Mouse (Mus musculus) forebrain, embryonic 11.5 days (tissue): ENCODE data around the gene Ppef1. TPM values are rescaled to one million over a fixed set of nuclear protein-coding genes. Genes with fewer than 3 reads are reported as not detected.

Source experiments
- ATAC-seq: fragments of 200-750 bp; cut with Nextera tagmentation; replicated peaks from 2 replicates; pipeline ENCODE4 v1.8.0; 2017; ENCODE audit warnings: moderate TSS enrichment; ENCODE audit not compliant: low FRiP score
- DNase-seq: peaks from one replicate; pipeline ENCODE4 v3.0.0-alpha.2; 2017; ENCODE audit warnings: low spot score
- H3K27ac ChIP-seq: fragments of 300-500 bp; sonication (generic); 2 replicates; pipeline ENCODE4 v1.5.1; 2014; ENCODE audit warnings: low read depth, low read length
- H3K27me3 ChIP-seq: fragments of 300-500 bp; sonication (generic); 2 replicates; pipeline ENCODE4 v1.6.1; 2014; ENCODE audit warnings: mild to moderate bottlenecking, low read length, mixed read lengths; ENCODE audit not compliant: control insufficient read depth, insufficient read depth
- H3K36me3 ChIP-seq: fragments of 300-500 bp; sonication (generic); 2 replicates; pipeline ENCODE4 v1.6.1; 2014; ENCODE audit warnings: mild to moderate bottlenecking, low read length, moderate library complexity, mixed read lengths; ENCODE audit not compliant: control insufficient read depth, insufficient read depth
- H3K4me1 ChIP-seq: fragments of 300-500 bp; sonication (generic); replicated peaks from 2 replicates; pipeline ENCODE4 v1.6.1; 2014; ENCODE audit warnings: low read length, mixed read lengths; ENCODE audit not compliant: control insufficient read depth, insufficient read depth
- H3K4me2 ChIP-seq: fragments of 300-500 bp; sonication (generic); 2 replicates; pipeline ENCODE4 v1.6.1; 2014; ENCODE audit warnings: low read depth, mild to moderate bottlenecking, low read length, moderate library complexity, mixed read lengths; ENCODE audit not compliant: severe bottlenecking
- H3K4me3 ChIP-seq: fragments of 300-500 bp; sonication (generic); 2 replicates; pipeline ENCODE4 v1.5.1; 2014; ENCODE audit warnings: low read depth, low read length
- H3K9ac ChIP-seq: fragments of 300-500 bp; sonication (generic); 2 replicates; pipeline ENCODE4 v1.6.1; 2014; ENCODE audit warnings: low read length
- H3K9me3 ChIP-seq: fragments of 300-500 bp; sonication (generic); 2 replicates; pipeline ENCODE4 v1.6.1; 2016; ENCODE audit warnings: low read length, mixed read lengths; ENCODE audit not compliant: control insufficient read depth
- WGBS: fragments of 180-500 bp; shearing (Covaris S2); extraction: QIAGEN DNeasy Blood & Tissue Kit; methylation state at CpG from one replicate; pipeline ENCODE4 v1.1.7; 2014; 5-methylcytosine and 5-hydroxymethylcytosine counted together
- polyA plus RNA-seq: library from polyadenylated mRNA; unstranded; fragments of >200 nt; fragmentation: Nextera tagmentation; extraction: Ambion mirVana; gene quantifications from 2 replicates; pipeline ENCODE4 v1.2.1, GENCODE M21; 2014

Ppef1 gene
- polyA plus RNA-seq, 1 experiment from 2014 or later, result 0.73 TPM

- Histone ChIP-seq H3K4me1 (peaks cover 4% of the 10 kb centered on the region; the same call in 1 of the 2 replicates), H3K4me2 (no peak overlapping the region), H3K9ac (no peak overlapping the region), H3K27ac (no peak overlapping the region), H3K36me3 (no peaks in the 10 kb centered on the region), H3K9me3 (no peaks in the 10 kb centered on the region), H3K27me3 (peaks cover 18% of the 10 kb centered on the region), H3K4me3 (no peak overlapping the region)
- WGBS, result 60% methylated on average over 6 of the region's 6 CpGs
- ATAC-seq (no peak), DNase-seq (no peak)
Measured at GRCm38 (mm10) chrX:160603981-160604541, 131.5 kb downstream of the Ppef1 start.

- 94% methylated on average over 2 of the region's 2 CpGs for WGBS
- no peak overlapping the region for H3K4me3 ChIP-seq
- H3K27ac ChIP-seq, result no peak overlapping the region
- DNase-seq, result no peak
- H3K4me2 ChIP-seq, result no peak overlapping the region
- no peak for ATAC-seq
- H3K4me1 ChIP-seq, result peaks cover 5% of the 10 kb centered on the region; the same call in 1 of the 2 replicates
- H3K36me3 ChIP-seq, result no peaks in the 10 kb centered on the region
- no peaks in the 10 kb centered on the region for H3K9me3 ChIP-seq
- H3K9ac ChIP-seq, result no peak overlapping the region
- H3K27me3 ChIP-seq, result peaks cover 20% of the 10 kb centered on the region
Measured at GRCm38 (mm10) chrX:160603316-160603715, 132.2 kb downstream of the Ppef1 start.

GRCm38 (mm10) chrX:160602770-160603169, 132.8 kb downstream of the Ppef1 start:
- WGBS, result 96% methylated on average over 1 of the region's 1 CpGs
- no peak overlapping the region for H3K4me3 ChIP-seq
- H3K36me3 ChIP-seq, result no peaks in the 10 kb centered on the region
- H3K4me1 ChIP-seq, result peaks cover 5% of the 10 kb centered on the region; the same call in 1 of the 2 replicates
- ATAC-seq (no peak), DNase-seq (no peak)
- H3K9ac ChIP-seq, result no peak overlapping the region
- no peak overlapping the region for H3K4me2 ChIP-seq
- H3K27ac ChIP-seq, result no peak overlapping the region
- H3K9me3 ChIP-seq, result no peaks in the 10 kb centered on the region
- peaks cover 20% of the 10 kb centered on the region for H3K27me3 ChIP-seq

- Histone ChIP-seq H3K36me3 (no peaks in the 10 kb centered on the region), H3K27ac (no peak overlapping the region), H3K4me2 (no peak overlapping the region), H3K4me1 (peaks cover 5% of the 10 kb centered on the region; the same call in 1 of the 2 replicates), H3K9me3 (no peaks in the 10 kb centered on the region), H3K4me3 (no peak overlapping the region), H3K9ac (no peak overlapping the region), H3K27me3 (peaks cover 19% of the 10 kb centered on the region)
- DNase-seq (no peak), ATAC-seq (no peak)
- WGBS, result 69% methylated on average over 3 of the region's 3 CpGs
Measured at GRCm38 (mm10) chrX:160601053-160601452, 134.5 kb downstream of the Ppef1 start.

GRCm38 (mm10) chrX:160598562-160599458, 136.8 kb downstream of the Ppef1 start:
- H3K4me2 ChIP-seq, result no peak overlapping the region
- 46% methylated on average over 3 of the region's 3 CpGs for WGBS
- peak; percentile 78 for DNase-seq
- no peak overlapping the region for H3K4me3 ChIP-seq
- ATAC-seq, result peak; percentile 94
- no peak overlapping the region for H3K9ac ChIP-seq
- peaks cover 11% of the 10 kb centered on the region for H3K27me3 ChIP-seq
- peak overlapping the region; percentile 79 for H3K27ac ChIP-seq
- H3K9me3 ChIP-seq, result no peaks in the 10 kb centered on the region
- H3K4me1 ChIP-seq, result peaks cover 5% of the 10 kb centered on the region; the same call in 1 of the 2 replicates
- no peaks in the 10 kb centered on the region for H3K36me3 ChIP-seq

GRCm38 (mm10) chrX:160598055-160598454, 137.5 kb downstream of the Ppef1 start:
- 71% methylated on average over 2 of the region's 2 CpGs for WGBS
- Histone ChIP-seq H3K4me1 (peaks cover 5% of the 10 kb centered on the region; the same call in 1 of the 2 replicates), H3K4me2 (no peak overlapping the region), H3K27me3 (peaks cover 8% of the 10 kb centered on the region), H3K4me3 (no peak overlapping the region), H3K36me3 (no peaks in the 10 kb centered on the region), H3K27ac (peak overlapping the region; percentile 79), H3K9me3 (no peaks in the 10 kb centered on the region), H3K9ac (no peak overlapping the region)
- no peak for ATAC-seq
- no peak for DNase-seq

- ATAC-seq (no peak), DNase-seq (no peak)
- Histone ChIP-seq H3K9me3 (no peaks in the 10 kb centered on the region), H3K4me1 (no peaks in the 10 kb centered on the region), H3K4me3 (no peak overlapping the region), H3K27me3 (peaks cover 6% of the 10 kb centered on the region), H3K36me3 (no peaks in the 10 kb centered on the region), H3K9ac (no peak overlapping the region), H3K4me2 (no peak overlapping the region), H3K27ac (no peak overlapping the region)
- 91% methylated on average over 6 of the region's 6 CpGs for WGBS
Measured at GRCm38 (mm10) chrX:160592933-160593332, 142.6 kb downstream of the Ppef1 start.

- Histone ChIP-seq H3K4me3 (no peak overlapping the region), H3K9ac (no peak overlapping the region), H3K4me2 (no peak overlapping the region), H3K36me3 (no peaks in the 10 kb centered on the region), H3K9me3 (no peaks in the 10 kb centered on the region), H3K27me3 (peaks cover 10% of the 10 kb centered on the region), H3K4me1 (no peaks in the 10 kb centered on the region), H3K27ac (no peak overlapping the region)
- ATAC-seq (no peak), DNase-seq (no peak)
- 97% methylated on average over 7 of the region's 7 CpGs for WGBS
Measured at GRCm38 (mm10) chrX:160590147-160590546, 145.4 kb downstream of the Ppef1 start.
